Mouse (Mus musculus) frontal cortex, postnatal 10 days (tissue): ENCODE measurements at regions not wholly inside any gene's neighbourhood (a gene's known extent, or its start where the extent isn't known, plus 50 kb on each side); places are given as distances from the start of the nearest gene placed in this dataset.
"Not testable (repeated sequence)": the region's sequence is repeated elsewhere in the genome, so short reads cannot be mapped to it uniquely, and the experiment has no call there.

ENCODE experiments used
- DNase-seq, 2 experiments: peaks; one replicate each; pipeline ENCODE4 v3.0.0; 2022; ENCODE audit warnings: low spot score in 2 of 2, mixed read lengths in 1 of 2

GRCm38 (mm10) chr12:54519370-54519769 is 137.0 kb downstream of the Sptssa start:
- no peak for DNase-seq

GRCm38 (mm10) chr12:54517265-54517664 is 139.1 kb downstream of the Sptssa start:
- DNase-seq, result no peak

GRCm38 (mm10) chr12:54516463-54516862 is 139.9 kb downstream of the Sptssa start:
- DNase-seq, result no peak

GRCm38 (mm10) chr12:54516039-54516438 is 140.3 kb downstream of the Sptssa start:
- not testable (repeated sequence) for DNase-seq

- DNase-seq, result no peak
Measured at GRCm38 (mm10) chr12:54509903-54510302, 146.5 kb downstream of the Sptssa start.

GRCm38 (mm10) chr12:54502775-54503174 is 153.6 kb downstream of the Sptssa start:
- no peak for DNase-seq

- no peak for DNase-seq
Measured at GRCm38 (mm10) chr12:54499963-54500362, 156.4 kb downstream of the Sptssa start.

- DNase-seq, result no peak
Measured at GRCm38 (mm10) chr12:54495701-54496374, 160.5 kb downstream of the Sptssa start.

- no peak for DNase-seq
Measured at GRCm38 (mm10) chr12:54494756-54495375, 161.5 kb downstream of the Sptssa start.

- DNase-seq, result no peak
Measured at GRCm38 (mm10) chr12:54492737-54493136, 163.6 kb downstream of the Sptssa start.

GRCm38 (mm10) chr12:54490460-54490859 is 165.9 kb downstream of the Sptssa start:
- DNase-seq, result no peak

GRCm38 (mm10) chr12:54489675-54490074 is 166.7 kb downstream of the Sptssa start:
- peak; percentile 23 to 72 for DNase-seq

- DNase-seq, result no peak
Measured at GRCm38 (mm10) chr12:54487689-54488088, 168.7 kb downstream of the Sptssa start.

- no peak for DNase-seq
Measured at GRCm38 (mm10) chr12:54482020-54482419, 174.4 kb downstream of the Sptssa start.

GRCm38 (mm10) chr12:54479841-54480240 is 176.5 kb downstream of the Sptssa start:
- DNase-seq, result no peak

- no peak for DNase-seq
Measured at GRCm38 (mm10) chr12:54472881-54473280, 183.5 kb downstream of the Sptssa start.

GRCm38 (mm10) chr12:54472407-54472806 is 184.0 kb downstream of the Sptssa start:
- no peak for DNase-seq

GRCm38 (mm10) chr12:54467635-54468034 is 188.7 kb downstream of the Sptssa start:
- no peak for DNase-seq

GRCm38 (mm10) chr12:54463806-54464205 is 192.6 kb downstream of the Sptssa start:
- no peak for DNase-seq

- DNase-seq, result no peak
Measured at GRCm38 (mm10) chr12:54461411-54461810, 195.0 kb downstream of the Sptssa start.

- peak in 1 of 2 experiments; percentile 17 for DNase-seq
Measured at GRCm38 (mm10) chr12:54460135-54460523, 196.2 kb downstream of the Sptssa start.

GRCm38 (mm10) chr12:54459462-54460134 is 196.8 kb downstream of the Sptssa start:
- DNase-seq, result no peak

- DNase-seq, result no peak
Measured at GRCm38 (mm10) chr12:54456731-54457130, 199.6 kb downstream of the Sptssa start.
